Mouse (Mus musculus): ENCODE results near the gene Gli2. TPM values are rescaled to one million over a fixed set of nuclear protein-coding genes. Genes with fewer than 3 reads are reported as not detected.
A peak's percentile ranks its signal among the peaks of the same experiment; 100 is the strongest.

The Gli2 gene
- polyA plus RNA-seq, 1 experiment from 2014 or later: 17.8 TPM

- Histone ChIP-seq H3K36me3 (ENCODE audit: control insufficient read depth, insufficient read depth, low read length) (no peaks in the 10 kb centered on the region), H3K9ac (ENCODE audit: low read length) (no peak overlapping the region), H3K27me3 (ENCODE audit: control insufficient read depth, insufficient read depth, low read length) (no peaks in the 10 kb centered on the region), H3K4me2 (ENCODE audit: low read depth, severe bottlenecking) (no peak overlapping the region), H3K27ac (replicated peaks; ENCODE audit: low read depth, low read length) (peak overlapping the region; percentile 25), H3K9me3 (ENCODE audit: control insufficient read depth, low read length) (no peaks in the 10 kb centered on the region), H3K4me1 (ENCODE audit: control insufficient read depth, insufficient read depth, low read length) (peaks cover 40% of the 10 kb centered on the region), H3K4me3 (ENCODE audit: low read depth, low read length) (no peak overlapping the region)
- WGBS: 18% methylated on average over 12 of the region's 12 CpGs
- ATAC-seq (ENCODE audit: insufficient number of reproducible peaks, low FRiP score, low TSS enrichment, low read depth) (peak; percentile 58; the same call in 1 of the 2 replicates), DNase-seq (ENCODE audit: low spot score) (peak; percentile 61)
Measured at GRCm38 (mm10) chr1:118916477-118917075, 136.8 kb downstream of the Gli2 start.

GRCm38 (mm10) chr1:118913414-118914385 lies 139.7 kb downstream of the Gli2 start:
- H3K4me1 ChIP-seq (ENCODE audit: control insufficient read depth, insufficient read depth, low read length): peaks cover 53% of the 10 kb centered on the region
- no peak for ATAC-seq (ENCODE audit: insufficient number of reproducible peaks, low FRiP score, low TSS enrichment, low read depth)
- no peaks in the 10 kb centered on the region for H3K36me3 ChIP-seq (ENCODE audit: control insufficient read depth, insufficient read depth, low read length)

GRCm38 (mm10) chr1:118912929-118913328 lies 140.5 kb downstream of the Gli2 start:
- Histone ChIP-seq H3K4me1 (ENCODE audit: control insufficient read depth, insufficient read depth, low read length) (peaks cover 55% of the 10 kb centered on the region), H3K36me3 (ENCODE audit: control insufficient read depth, insufficient read depth, low read length) (no peaks in the 10 kb centered on the region), H3K4me2 (ENCODE audit: low read depth, severe bottlenecking) (no peak overlapping the region), H3K9me3 (ENCODE audit: control insufficient read depth, low read length) (no peaks in the 10 kb centered on the region), H3K9ac (ENCODE audit: low read length) (no peak overlapping the region), H3K27me3 (ENCODE audit: control insufficient read depth, insufficient read depth, low read length) (no peaks in the 10 kb centered on the region), H3K4me3 (ENCODE audit: low read depth, low read length) (no peak overlapping the region), H3K27ac (replicated peaks; ENCODE audit: low read depth, low read length) (no peak overlapping the region)
- DNase-seq (ENCODE audit: low spot score): no peak
- WGBS: 53% methylated on average over 6 of the region's 6 CpGs
- no peak for ATAC-seq (ENCODE audit: insufficient number of reproducible peaks, low FRiP score, low TSS enrichment, low read depth)

More at GRCm38 (mm10) chr1:118913414-118914385, 139.7 kb downstream of the Gli2 start:
- H3K9ac ChIP-seq (ENCODE audit: low read length): no peak overlapping the region
- H3K9me3 ChIP-seq (ENCODE audit: control insufficient read depth, low read length): no peaks in the 10 kb centered on the region
- WGBS: 43% methylated on average over 17 of the region's 17 CpGs
- H3K4me3 ChIP-seq (ENCODE audit: low read depth, low read length): no peak overlapping the region
- no peak for DNase-seq (ENCODE audit: low spot score)
- no peak overlapping the region for H3K27ac ChIP-seq (replicated peaks; ENCODE audit: low read depth, low read length)
- H3K27me3 ChIP-seq (ENCODE audit: control insufficient read depth, insufficient read depth, low read length): no peaks in the 10 kb centered on the region
- no peak overlapping the region for H3K4me2 ChIP-seq (ENCODE audit: low read depth, severe bottlenecking)

GRCm38 (mm10) chr1:118911427-118911727 lies 142.0 kb downstream of the Gli2 start:
- H3K27me3 ChIP-seq (ENCODE audit: control insufficient read depth, insufficient read depth, low read length): no peaks in the 10 kb centered on the region
- no peak for DNase-seq (ENCODE audit: low spot score)
- no peak overlapping the region for H3K4me3 ChIP-seq (ENCODE audit: low read depth, low read length)
- H3K9me3 ChIP-seq (ENCODE audit: control insufficient read depth, low read length): no peaks in the 10 kb centered on the region
- no peak overlapping the region for H3K4me2 ChIP-seq (ENCODE audit: low read depth, severe bottlenecking)
- H3K9ac ChIP-seq (ENCODE audit: low read length): no peak overlapping the region
- peaks cover 42% of the 10 kb centered on the region for H3K4me1 ChIP-seq (ENCODE audit: control insufficient read depth, insufficient read depth, low read length)
- 61% methylated on average over 3 of the region's 3 CpGs for WGBS
- no peaks in the 10 kb centered on the region for H3K36me3 ChIP-seq (ENCODE audit: control insufficient read depth, insufficient read depth, low read length)
- ATAC-seq (ENCODE audit: insufficient number of reproducible peaks, low FRiP score, low TSS enrichment, low read depth): no peak
- no peak overlapping the region for H3K27ac ChIP-seq (replicated peaks; ENCODE audit: low read depth, low read length)

- Histone ChIP-seq H3K27me3 (ENCODE audit: control insufficient read depth, insufficient read depth, low read length) (no peaks in the 10 kb centered on the region), H3K9ac (ENCODE audit: low read length) (no peak overlapping the region), H3K4me1 (ENCODE audit: control insufficient read depth, insufficient read depth, low read length) (peaks cover 42% of the 10 kb centered on the region), H3K4me3 (ENCODE audit: low read depth, low read length) (no peak overlapping the region), H3K4me2 (ENCODE audit: low read depth, severe bottlenecking) (no peak overlapping the region), H3K27ac (replicated peaks; ENCODE audit: low read depth, low read length) (no peak overlapping the region), H3K9me3 (ENCODE audit: control insufficient read depth, low read length) (no peaks in the 10 kb centered on the region), H3K36me3 (ENCODE audit: control insufficient read depth, insufficient read depth, low read length) (no peaks in the 10 kb centered on the region)
- WGBS: 39% methylated on average over 13 of the region's 13 CpGs
- ATAC-seq (ENCODE audit: insufficient number of reproducible peaks, low FRiP score, low TSS enrichment, low read depth): no peak
- DNase-seq (ENCODE audit: low spot score): no peak
Measured at GRCm38 (mm10) chr1:118910693-118911426, 142.6 kb downstream of the Gli2 start.

GRCm38 (mm10) chr1:118909051-118909450 lies 144.4 kb downstream of the Gli2 start:
- no peak overlapping the region; the same call in 1 of the 2 replicates for H3K27ac ChIP-seq (replicated peaks; ENCODE audit: low read depth, low read length)
- 77% methylated on average over 3 of the region's 3 CpGs for WGBS
- no peaks in the 10 kb centered on the region for H3K27me3 ChIP-seq (ENCODE audit: control insufficient read depth, insufficient read depth, low read length)
- DNase-seq (ENCODE audit: low spot score): no peak
- H3K9me3 ChIP-seq (ENCODE audit: control insufficient read depth, low read length): no peaks in the 10 kb centered on the region
- H3K36me3 ChIP-seq (ENCODE audit: control insufficient read depth, insufficient read depth, low read length): no peaks in the 10 kb centered on the region
- no peak overlapping the region for H3K4me3 ChIP-seq (ENCODE audit: low read depth, low read length)
- H3K4me1 ChIP-seq (ENCODE audit: control insufficient read depth, insufficient read depth, low read length): peaks cover 58% of the 10 kb centered on the region
- H3K4me2 ChIP-seq (ENCODE audit: low read depth, severe bottlenecking): no peak overlapping the region
- no peak overlapping the region for H3K9ac ChIP-seq (ENCODE audit: low read length)
- no peak for ATAC-seq (ENCODE audit: insufficient number of reproducible peaks, low FRiP score, low TSS enrichment, low read depth)

DNA sequence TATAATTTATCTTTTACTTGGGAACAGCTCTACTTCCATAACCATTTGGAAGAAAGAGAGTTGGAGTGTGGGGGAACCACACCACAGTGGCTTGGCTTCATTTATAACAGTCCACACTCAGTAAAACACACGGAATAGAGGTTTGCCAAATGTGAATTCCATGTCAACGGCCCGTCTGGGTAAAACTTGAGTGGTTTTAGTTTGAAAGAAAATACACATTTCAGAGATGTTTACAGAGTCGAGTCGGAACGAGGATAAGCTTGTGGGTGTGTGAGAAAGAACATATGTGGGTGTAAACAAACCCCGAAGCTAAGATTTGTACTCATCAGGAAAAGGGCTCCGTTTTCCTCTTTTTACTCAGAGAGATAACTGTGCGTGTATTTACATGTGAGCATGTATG lies 145.8 kb downstream of the Gli2 start:
- H3K27me3 ChIP-seq (ENCODE audit: control insufficient read depth, insufficient read depth, low read length): no peaks in the 10 kb centered on the region
- H3K9me3 ChIP-seq (ENCODE audit: control insufficient read depth, low read length): no peaks in the 10 kb centered on the region
- no peak overlapping the region for H3K27ac ChIP-seq (replicated peaks; ENCODE audit: low read depth, low read length)
- 86% methylated on average over 9 of the region's 9 CpGs for WGBS
- no peak overlapping the region for H3K4me2 ChIP-seq (ENCODE audit: low read depth, severe bottlenecking)
- DNase-seq (ENCODE audit: low spot score) (no peak), ATAC-seq (ENCODE audit: insufficient number of reproducible peaks, low FRiP score, low TSS enrichment, low read depth) (no peak)
- H3K4me1 ChIP-seq (ENCODE audit: control insufficient read depth, insufficient read depth, low read length): peaks cover 54% of the 10 kb centered on the region
- no peak overlapping the region for H3K4me3 ChIP-seq (ENCODE audit: low read depth, low read length)
- no peaks in the 10 kb centered on the region for H3K36me3 ChIP-seq (ENCODE audit: control insufficient read depth, insufficient read depth, low read length)
- no peak overlapping the region for H3K9ac ChIP-seq (ENCODE audit: low read length)

GRCm38 (mm10) chr1:118905319-118905718 lies 148.1 kb downstream of the Gli2 start:
- Histone ChIP-seq H3K9me3 (ENCODE audit: control insufficient read depth, low read length) (no peaks in the 10 kb centered on the region), H3K27ac (replicated peaks; ENCODE audit: low read depth, low read length) (peak overlapping the region; percentile 83; the same call in 1 of the 2 replicates), H3K9ac (ENCODE audit: low read length) (no peak overlapping the region; the same call in 1 of the 2 replicates), H3K4me2 (ENCODE audit: low read depth, severe bottlenecking) (no peak overlapping the region), H3K4me3 (ENCODE audit: low read depth, low read length) (no peak overlapping the region), H3K36me3 (ENCODE audit: control insufficient read depth, insufficient read depth, low read length) (no peaks in the 10 kb centered on the region), H3K27me3 (ENCODE audit: control insufficient read depth, insufficient read depth, low read length) (no peaks in the 10 kb centered on the region), H3K4me1 (ENCODE audit: control insufficient read depth, insufficient read depth, low read length) (peaks cover 62% of the 10 kb centered on the region)
- ATAC-seq (ENCODE audit: insufficient number of reproducible peaks, low FRiP score, low TSS enrichment, low read depth): no peak
- no peak for DNase-seq (ENCODE audit: low spot score)
- WGBS: 17% methylated on average over 5 of the region's 5 CpGs

Data from limb, embryonic 11.5 days (tissue).